Mouse (Mus musculus) testis, postnatal 14 days (tissue): ENCODE measurements around the gene Trim38.
A peak's percentile ranks its signal among the peaks of the same experiment; 100 is the strongest.

Experiments
- DNase-seq: peaks from one replicate; pipeline ENCODE4 v3.0.0; 2021; ENCODE audit warnings: low spot score

Trim38 gene

GRCm38 (mm10) chr13:23746201-23747080, 23.3 kb upstream of the Trim38 start, which contains the start of gene Hist1h2bb:
Gene Hist1h2bb (plus strand): TSS chr13:23746734.
- peak; percentile 86 for DNase-seq

DNA sequence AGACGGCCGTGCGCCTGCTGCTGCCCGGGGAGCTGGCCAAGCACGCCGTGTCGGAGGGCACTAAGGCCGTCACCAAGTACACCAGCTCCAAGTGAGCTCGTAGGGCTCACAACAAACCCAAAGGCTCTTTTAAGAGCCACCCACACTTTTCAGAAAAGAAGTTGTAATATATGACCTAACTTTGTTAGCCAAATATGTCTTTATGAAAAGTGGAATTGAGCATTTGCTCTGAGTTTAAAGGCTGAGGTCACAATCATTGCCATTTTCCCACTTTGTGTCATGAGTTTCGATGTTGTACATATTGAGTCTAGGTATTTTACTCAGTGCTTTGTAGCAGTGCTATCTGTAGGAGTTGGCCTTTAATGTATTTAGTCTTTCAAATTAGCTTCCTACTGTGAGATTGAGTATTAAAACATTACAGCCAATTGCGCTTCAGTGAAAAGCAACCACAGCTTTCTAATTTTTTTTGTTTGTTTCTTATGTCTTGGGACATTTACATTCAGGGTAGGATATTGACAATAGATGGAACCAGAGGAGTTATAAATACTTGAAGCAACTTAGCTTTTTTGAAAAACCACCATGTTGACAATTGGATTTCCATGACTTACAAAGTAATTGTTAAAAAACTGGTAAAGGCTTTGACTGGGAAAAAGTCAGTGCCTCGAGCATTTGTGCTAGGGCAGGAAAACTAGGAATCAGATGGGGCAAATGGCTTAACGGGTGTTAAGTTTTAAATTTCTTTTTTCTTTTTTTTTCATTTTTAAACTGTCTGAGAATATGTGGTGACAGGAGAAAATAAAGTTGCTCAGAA, 22.4 kb upstream of the Trim38 start:
- no peak for DNase-seq

DNA sequence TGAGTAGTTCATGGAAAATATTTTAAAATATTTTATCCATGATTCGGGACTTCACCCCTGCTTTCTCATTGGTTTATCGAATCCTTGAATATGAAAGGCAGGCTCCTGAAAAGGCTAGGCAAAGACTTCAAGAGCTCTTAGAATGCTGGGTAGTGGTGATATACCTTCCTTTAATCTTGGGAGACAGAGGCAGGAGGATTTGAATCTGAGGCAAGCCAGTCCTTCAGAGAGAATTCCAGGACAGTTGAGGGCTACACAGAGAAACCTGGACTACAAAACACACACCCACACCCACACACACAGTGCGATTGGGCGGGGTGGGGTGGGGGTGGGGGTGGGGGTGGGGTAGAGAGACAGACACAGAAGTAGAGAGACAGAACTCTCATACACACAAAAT, 21.8 kb upstream of the Trim38 start:
- DNase-seq = no peak

DNA sequence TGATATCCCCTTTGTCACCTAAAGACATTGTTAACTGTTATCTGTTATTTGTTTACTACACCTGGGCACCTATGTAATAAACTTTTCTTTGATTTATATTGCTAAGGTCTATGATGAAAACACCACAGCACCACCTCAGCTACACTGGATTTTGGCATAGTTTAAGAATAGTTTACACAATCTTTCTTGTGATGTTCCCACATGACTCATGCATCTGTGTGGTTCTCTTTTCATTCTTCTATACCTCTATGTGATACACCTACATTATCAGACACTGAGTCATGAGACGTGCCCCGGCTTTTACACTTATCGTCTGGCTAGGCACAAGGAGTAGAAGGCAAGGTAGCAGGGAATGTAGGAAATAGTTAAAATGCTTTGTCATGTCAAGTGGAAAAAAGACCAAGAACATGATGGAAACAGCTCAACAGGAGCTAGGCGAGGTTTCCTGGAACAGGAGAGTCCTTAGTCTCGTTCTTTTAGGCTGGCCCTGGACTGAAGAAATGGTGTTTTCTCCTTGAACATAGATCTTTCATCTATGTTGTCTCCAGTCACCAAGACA, 20.1 kb upstream of the Trim38 start:
- DNase-seq = no peak

DNA sequence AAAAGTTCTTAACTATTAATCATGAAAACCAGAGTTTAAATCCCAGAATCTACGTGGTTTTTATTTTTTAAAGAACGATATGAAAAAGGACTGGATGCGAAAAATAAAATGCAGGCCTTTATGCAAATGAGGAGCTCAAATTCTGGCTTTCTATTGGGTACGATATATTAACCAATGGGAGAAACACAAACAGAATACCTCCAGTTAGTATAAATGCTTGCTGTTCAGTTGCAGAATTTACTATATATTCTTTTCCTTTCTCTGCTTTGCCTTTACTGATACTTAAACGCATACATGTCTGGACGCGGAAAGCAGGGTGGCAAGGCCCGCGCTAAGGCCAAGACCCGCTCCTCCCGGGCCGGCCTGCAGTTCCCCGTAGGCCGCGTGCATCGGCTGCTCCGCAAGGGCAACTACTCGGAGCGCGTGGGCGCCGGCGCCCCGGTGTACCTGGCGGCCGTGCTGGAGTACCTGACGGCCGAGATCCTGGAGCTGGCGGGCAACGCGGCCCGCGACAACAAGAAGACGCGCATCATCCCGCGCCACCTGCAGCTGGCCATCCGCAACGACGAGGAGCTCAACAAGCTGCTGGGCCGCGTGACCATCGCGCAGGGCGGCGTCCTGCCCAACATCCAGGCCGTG, 18.8 kb upstream of the Trim38 start, which contains the start of gene Hist1h2ab:
TSS of gene Hist1h2ab (plus strand) at position 288 of the 639 bp plus-strand sequence.
- peak; percentile 87 for DNase-seq

DNA sequence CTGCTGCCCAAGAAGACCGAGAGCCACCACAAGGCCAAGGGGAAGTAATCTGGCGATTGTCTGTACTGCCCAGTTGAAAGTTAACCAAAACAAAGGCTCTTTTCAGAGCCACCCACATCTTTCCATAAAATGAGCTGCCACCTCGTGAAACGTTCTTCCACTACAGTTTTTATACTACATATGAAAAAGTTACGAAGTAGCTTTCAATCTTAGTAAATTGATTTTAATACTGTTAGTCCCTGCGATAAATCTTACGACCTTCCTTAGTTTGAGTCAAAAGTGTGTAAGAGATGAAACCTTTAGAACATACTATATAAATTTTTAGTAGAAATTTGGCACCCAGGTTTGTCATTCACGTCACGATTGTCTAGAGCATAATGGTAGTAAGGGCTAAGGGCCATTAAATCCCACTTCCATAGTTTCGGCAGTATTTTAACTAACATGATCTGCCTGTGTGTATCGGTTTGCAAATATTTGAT, 18.2 kb upstream of the Trim38 start:
- DNase-seq = peak; percentile 48

- peak; percentile 85 for DNase-seq
Measured at GRCm38 (mm10) chr13:23752067-23752741, 17.5 kb upstream of the Trim38 start, which contains the start of gene Hist1h3b. Gene Hist1h3b (plus strand): TSS chr13:23752267.

DNA sequence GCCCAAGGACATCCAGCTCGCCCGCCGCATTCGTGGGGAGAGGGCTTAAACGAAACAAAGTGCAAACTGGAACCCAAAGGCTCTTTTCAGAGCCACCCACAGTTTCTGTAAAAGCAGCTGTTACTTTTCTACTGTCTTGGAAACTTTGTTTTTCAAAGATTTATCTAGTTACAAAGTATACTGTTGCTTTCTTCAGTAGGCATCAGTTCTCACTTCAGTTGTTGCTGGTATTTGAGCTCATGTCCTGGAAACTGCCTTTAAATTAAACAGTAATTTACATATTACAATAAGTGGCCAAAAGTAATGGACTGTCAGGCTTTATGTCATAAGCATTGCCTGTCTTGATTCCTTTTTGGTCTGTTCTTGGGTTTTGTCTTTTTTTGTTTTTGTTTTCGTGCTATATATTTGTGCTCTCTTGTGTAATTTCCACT, 17.0 kb upstream of the Trim38 start:
- DNase-seq = peak; percentile 46

DNA sequence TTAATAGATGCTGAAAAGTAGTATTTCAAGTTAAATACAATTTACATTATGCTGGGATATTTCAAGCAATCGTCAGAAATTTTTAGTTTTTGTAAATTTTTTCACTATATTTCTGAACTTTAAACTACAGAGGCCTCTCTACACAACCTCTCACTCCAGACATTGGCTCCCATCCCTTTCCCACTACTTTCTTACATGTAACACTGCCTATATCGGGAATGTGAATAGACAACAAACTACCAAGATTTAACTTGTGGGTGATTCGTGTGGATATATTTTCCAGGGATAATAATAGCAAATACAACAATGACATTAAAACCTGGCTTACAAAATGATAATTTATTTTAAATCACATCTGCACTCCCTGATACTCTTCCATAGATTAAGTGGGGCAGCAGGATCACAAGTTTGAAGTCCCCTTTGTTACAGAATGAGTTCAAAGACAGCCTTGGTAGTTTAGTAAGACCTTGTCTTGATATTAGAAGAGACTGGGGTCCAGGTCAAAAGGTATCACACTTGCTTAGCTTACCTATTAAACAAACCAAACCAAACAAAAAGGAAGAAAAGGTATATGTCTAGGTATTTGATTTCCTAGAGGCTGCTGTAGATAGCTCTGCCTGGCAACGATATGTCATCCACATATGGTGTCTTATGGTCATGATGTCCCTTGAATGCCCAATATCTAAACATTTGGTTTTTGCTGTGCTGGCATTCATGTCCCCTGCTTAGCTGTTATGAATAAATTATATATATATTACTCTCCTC, 16.2 kb upstream of the Trim38 start:
- no peak for DNase-seq

- DNase-seq = no peak
Measured at GRCm38 (mm10) chr13:23755000-23755399, 14.7 kb upstream of the Trim38 start.

- DNase-seq = peak; percentile 95
Measured at GRCm38 (mm10) chr13:23756790-23757189, 12.9 kb upstream of the Trim38 start, which contains the start of gene Hist1h4b. Gene Hist1h4b (plus strand): TSS chr13:23757013.

- DNase-seq = peak; percentile 73
Measured at GRCm38 (mm10) chr13:23757211-23757773, 12.4 kb upstream of the Trim38 start.

- no peak for DNase-seq
Measured at GRCm38 (mm10) chr13:23757921-23758320, 11.8 kb upstream of the Trim38 start.

GRCm38 (mm10) chr13:23759251-23759771, 10.4 kb upstream of the Trim38 start:
- DNase-seq = no peak

DNA sequence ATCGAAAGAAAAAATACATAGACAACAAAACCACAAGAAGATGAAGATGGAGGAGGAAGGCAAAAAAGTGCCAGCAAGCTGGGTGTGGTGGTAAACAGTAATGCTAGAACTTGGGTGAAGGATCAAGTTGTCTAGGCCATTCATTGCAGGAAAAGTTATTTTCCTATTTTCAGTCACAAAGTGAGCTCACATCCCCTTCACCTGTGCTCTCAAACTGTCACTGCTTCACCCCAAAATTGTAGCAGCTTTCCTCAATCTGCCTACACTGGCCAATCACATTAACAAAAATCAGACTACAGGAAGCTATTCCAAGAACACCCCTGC, 9.8 kb upstream of the Trim38 start:
- DNase-seq = no peak

DNA sequence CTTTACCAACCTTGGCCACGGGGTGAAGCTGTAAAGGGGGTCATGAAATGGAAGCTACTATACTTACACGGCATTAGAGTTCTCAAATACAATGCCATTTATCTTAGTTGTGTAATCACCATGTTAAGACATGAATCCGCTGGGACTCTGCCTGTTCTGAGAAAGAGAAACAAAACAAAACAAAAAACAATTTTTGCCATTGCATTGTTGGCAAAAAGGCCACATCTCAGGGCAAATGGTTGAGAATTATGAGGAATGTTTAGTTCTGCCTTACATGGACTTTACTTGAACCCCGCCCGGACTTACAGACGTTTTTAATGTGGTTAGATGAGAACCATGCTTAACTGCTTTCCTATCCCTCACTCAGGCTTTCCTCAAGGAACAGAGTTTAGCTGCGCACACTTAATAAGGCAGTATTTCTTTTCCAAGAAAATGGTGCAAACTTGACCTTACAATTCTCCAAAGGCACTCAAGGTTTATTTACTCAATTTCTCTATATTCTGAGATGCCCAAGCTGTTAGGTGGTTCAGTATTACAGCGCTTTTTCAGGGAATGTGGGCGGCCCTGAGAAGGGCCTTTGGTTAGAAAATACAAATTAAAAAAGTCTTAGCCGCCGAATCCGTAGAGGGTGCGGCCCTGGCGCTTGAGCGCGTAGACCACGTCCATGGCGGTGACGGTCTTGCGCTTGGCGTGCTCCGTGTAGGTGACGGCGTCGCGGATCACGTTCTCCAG, 9.3 kb upstream of the Trim38 start:
- DNase-seq = no peak

DNA sequence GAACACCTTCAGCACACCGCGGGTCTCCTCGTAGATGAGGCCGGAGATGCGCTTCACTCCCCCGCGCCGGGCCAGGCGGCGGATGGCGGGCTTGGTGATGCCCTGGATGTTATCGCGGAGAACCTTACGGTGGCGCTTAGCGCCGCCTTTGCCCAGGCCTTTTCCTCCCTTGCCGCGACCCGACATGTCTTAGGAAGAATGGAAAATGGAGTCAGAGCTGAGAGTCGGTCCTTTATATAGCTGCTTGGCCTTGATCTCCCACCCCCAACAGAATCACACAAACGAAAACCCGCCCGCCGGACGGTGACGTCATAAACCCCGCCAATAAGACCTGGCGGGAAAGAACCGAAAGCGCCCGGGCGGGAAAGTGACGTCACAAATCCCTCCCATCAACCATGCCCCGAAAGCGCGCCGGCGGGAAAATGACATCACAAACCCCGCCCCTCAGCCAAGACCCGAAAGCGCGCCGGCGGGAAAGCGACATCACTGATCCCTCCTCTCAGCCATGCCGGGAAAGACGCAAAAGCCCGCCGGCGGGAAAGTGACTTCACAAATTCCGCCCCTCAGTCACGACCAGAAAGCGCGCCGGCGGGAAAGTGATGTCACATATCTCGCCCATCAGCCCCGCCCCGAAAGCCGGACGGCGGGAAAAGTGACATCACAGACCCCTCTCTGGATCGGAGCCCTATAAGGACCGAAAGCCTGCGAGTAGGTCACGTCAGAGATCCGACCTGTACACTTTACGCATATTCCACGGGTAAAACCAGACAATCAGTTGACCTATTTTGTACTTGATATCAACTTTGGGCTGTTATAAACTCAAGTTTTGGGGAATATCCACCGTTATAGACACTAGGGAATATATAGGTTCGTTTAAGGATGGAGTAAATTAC, 8.5 kb upstream of the Trim38 start, which contains the start of gene Hist1h4a:
TSS of gene Hist1h4a (minus strand) at position 259 of the 893 bp plus-strand sequence.
- DNase-seq = peak; percentile 98
